Mouse (Mus musculus) kidney, postnatal 0 days (tissue): ENCODE measurements around the gene Slc22a14. TPM values are rescaled to one million over a fixed set of nuclear protein-coding genes. Genes with fewer than 3 reads are reported as not detected.
A peak's percentile ranks its signal among the peaks of the same experiment; 100 is the strongest.

Experiments
- ATAC-seq: fragments of 200-750 bp; cut with Nextera tagmentation; replicated peaks from 2 replicates; pipeline ENCODE4 v1.8.0; 2017; ENCODE audit warnings: low read depth, moderate number of reproducible peaks, moderate TSS enrichment, moderate library complexity; ENCODE audit not compliant: low FRiP score
- DNase-seq: peaks from one replicate; pipeline ENCODE4 v3.0.0-alpha.2; 2016; ENCODE audit warnings: low spot score
- H3K27ac ChIP-seq: fragments of 300-500 bp; sonication (generic); 2 replicates; pipeline ENCODE4 v1.5.1; 2014; ENCODE audit warnings: mild to moderate bottlenecking
- H3K27me3 ChIP-seq: fragments of 300-500 bp; sonication (generic); 2 replicates; pipeline ENCODE4 v1.6.1; 2014; ENCODE audit warnings: low read length, mixed read lengths; ENCODE audit not compliant: insufficient read depth
- H3K36me3 ChIP-seq: fragments of 300-500 bp; sonication (generic); 2 replicates; pipeline ENCODE4 v1.6.1; 2014; ENCODE audit warnings: low read length, mixed read lengths; ENCODE audit not compliant: insufficient read depth
- H3K4me1 ChIP-seq: fragments of 300-500 bp; sonication (generic); replicated peaks from 2 replicates; pipeline ENCODE4 v1.6.1; 2014; ENCODE audit warnings: antibody characterized with exemption, low read length, mixed read lengths; ENCODE audit not compliant: insufficient read depth
- H3K4me2 ChIP-seq: fragments of 300-500 bp; sonication (generic); 2 replicates; pipeline ENCODE4 v1.6.1; 2014; ENCODE audit warnings: mild to moderate bottlenecking, low read length, moderate library complexity, mixed read lengths
- H3K4me3 ChIP-seq: fragments of 300-500 bp; sonication (generic); replicated peaks from 2 replicates; pipeline ENCODE4 v1.5.1; 2014; ENCODE audit warnings: low read depth, low read length
- H3K9ac ChIP-seq: fragments of 300-500 bp; sonication (generic); 2 replicates; pipeline ENCODE4 v1.6.1; 2014; ENCODE audit warnings: low read depth, low read length
- H3K9me3 ChIP-seq: fragments of 300-500 bp; sonication (generic); replicated peaks from 2 replicates; pipeline ENCODE4 v1.6.1; 2016; ENCODE audit warnings: low read length, inconsistent platforms, mixed read lengths
- CTCF ChIP-seq: IDR thresholded peaks from 2 replicates; pipeline ENCODE4 v1.5.1; 2016; ENCODE audit warnings: antibody characterized with exemption, low read depth, mild to moderate bottlenecking, moderate library complexity
- WGBS: fragments of 180-500 bp; shearing (Covaris S2); extraction: QIAGEN DNeasy Blood & Tissue Kit; methylation state at CpG from one replicate; pipeline ENCODE4 v1.1.7; 2014; 5-methylcytosine and 5-hydroxymethylcytosine counted together
- polyA plus RNA-seq: library from polyadenylated mRNA; unstranded; fragments of >200 nt; fragmentation: Nextera tagmentation; extraction: Ambion mirVana; gene quantifications from 2 replicates; pipeline ENCODE4 v1.2.1, GENCODE M21; 2015

Slc22a14 gene
- polyA plus RNA-seq, 1 experiment from 2014 or later: 0.34 TPM

- no peak overlapping the region for H3K27ac ChIP-seq
- 50% methylated on average over 2 of the region's 2 CpGs for WGBS
- DNase-seq (no peak), ATAC-seq (no peak)
- no peak overlapping the region for H3K9ac ChIP-seq
- no peaks in the 10 kb centered on the region for H3K36me3 ChIP-seq
- H3K4me1 ChIP-seq: no peaks in the 10 kb centered on the region
- no peaks in the 10 kb centered on the region for H3K9me3 ChIP-seq
- no peak overlapping the region for H3K4me2 ChIP-seq
- TF ChIP-seq CTCF: no peak
- no peak overlapping the region for H3K4me3 ChIP-seq
- no peaks in the 10 kb centered on the region for H3K27me3 ChIP-seq
These were observed 213.6 kb downstream of the Slc22a14 start for GRCm38 (mm10) chr9:119151751-119152150.

- H3K36me3 ChIP-seq: no peaks in the 10 kb centered on the region
- no peak overlapping the region for H3K27ac ChIP-seq
- ATAC-seq (no peak), DNase-seq (peak; percentile 82)
- no peak for TF ChIP-seq CTCF
- H3K9me3 ChIP-seq: no peaks in the 10 kb centered on the region
- no peak overlapping the region for H3K4me2 ChIP-seq
- no peak overlapping the region for H3K4me3 ChIP-seq
- no peaks in the 10 kb centered on the region for H3K27me3 ChIP-seq
- 26% methylated on average over 5 of the region's 5 CpGs for WGBS
- H3K9ac ChIP-seq: no peak overlapping the region
- no peaks in the 10 kb centered on the region for H3K4me1 ChIP-seq
These were observed 215.8 kb downstream of the Slc22a14 start for GRCm38 (mm10) chr9:119149601-119150000.

GRCm38 (mm10) chr9:119146098-119146770, 219.1 kb downstream of the Slc22a14 start:
- no peak overlapping the region for H3K9ac ChIP-seq

GRCm38 (mm10) chr9:119145638-119146037, 219.7 kb downstream of the Slc22a14 start:
- Histone ChIP-seq H3K9me3 (no peaks in the 10 kb centered on the region), H3K4me1 (no peaks in the 10 kb centered on the region), H3K27ac (no peak overlapping the region), H3K9ac (no peak overlapping the region), H3K4me3 (no peak overlapping the region), H3K27me3 (no peaks in the 10 kb centered on the region), H3K36me3 (no peaks in the 10 kb centered on the region), H3K4me2 (no peak overlapping the region)
- ATAC-seq (no peak), DNase-seq (no peak)
- no peak for TF ChIP-seq CTCF
- 61% methylated on average over 6 of the region's 6 CpGs for WGBS

More at GRCm38 (mm10) chr9:119146098-119146770, 219.1 kb downstream of the Slc22a14 start:
- H3K36me3 ChIP-seq: no peaks in the 10 kb centered on the region
- WGBS: 66% methylated on average over 13 of the region's 13 CpGs
- H3K4me3 ChIP-seq: no peak overlapping the region
- no peak overlapping the region for H3K27ac ChIP-seq
- no peak overlapping the region for H3K4me2 ChIP-seq
- H3K9me3 ChIP-seq: no peaks in the 10 kb centered on the region
- TF ChIP-seq CTCF: no peak
- no peak for DNase-seq
- H3K4me1 ChIP-seq: no peaks in the 10 kb centered on the region
- no peak; the same call in 1 of the 2 replicates for ATAC-seq
- H3K27me3 ChIP-seq: no peaks in the 10 kb centered on the region

GRCm38 (mm10) chr9:119145137-119145536, 220.2 kb downstream of the Slc22a14 start:
- 62% methylated on average over 10 of the region's 10 CpGs for WGBS

GRCm38 (mm10) chr9:119144696-119145095, 220.7 kb downstream of the Slc22a14 start:
- ATAC-seq: no peak
- H3K4me1 ChIP-seq: no peaks in the 10 kb centered on the region
- H3K9me3 ChIP-seq: no peaks in the 10 kb centered on the region
- no peak for DNase-seq
- H3K4me2 ChIP-seq: no peak overlapping the region
- TF ChIP-seq CTCF: no peak
- no peak overlapping the region for H3K9ac ChIP-seq
- no peak overlapping the region for H3K27ac ChIP-seq
- no peaks in the 10 kb centered on the region for H3K36me3 ChIP-seq
- WGBS: 77% methylated on average over 8 of the region's 8 CpGs
- no peaks in the 10 kb centered on the region for H3K27me3 ChIP-seq
- H3K4me3 ChIP-seq: no peak overlapping the region

More at GRCm38 (mm10) chr9:119145137-119145536, 220.2 kb downstream of the Slc22a14 start:
- H3K9ac ChIP-seq: no peak overlapping the region
- no peaks in the 10 kb centered on the region for H3K4me1 ChIP-seq
- no peaks in the 10 kb centered on the region for H3K27me3 ChIP-seq
- no peak for TF ChIP-seq CTCF
- no peak overlapping the region for H3K4me3 ChIP-seq
- no peaks in the 10 kb centered on the region for H3K9me3 ChIP-seq
- H3K36me3 ChIP-seq: no peaks in the 10 kb centered on the region
- ATAC-seq (no peak), DNase-seq (no peak)
- H3K27ac ChIP-seq: no peak overlapping the region
- no peak overlapping the region for H3K4me2 ChIP-seq
